Mouse (Mus musculus): Measurements from ENCODE around the gene Prc1. TPM values are rescaled to one million over a fixed set of nuclear protein-coding genes. Genes with fewer than 3 reads are reported as not detected.

Gene Prc1
- polyA plus RNA-seq, 1 experiment from 2014 or later = 253 TPM

DNA sequence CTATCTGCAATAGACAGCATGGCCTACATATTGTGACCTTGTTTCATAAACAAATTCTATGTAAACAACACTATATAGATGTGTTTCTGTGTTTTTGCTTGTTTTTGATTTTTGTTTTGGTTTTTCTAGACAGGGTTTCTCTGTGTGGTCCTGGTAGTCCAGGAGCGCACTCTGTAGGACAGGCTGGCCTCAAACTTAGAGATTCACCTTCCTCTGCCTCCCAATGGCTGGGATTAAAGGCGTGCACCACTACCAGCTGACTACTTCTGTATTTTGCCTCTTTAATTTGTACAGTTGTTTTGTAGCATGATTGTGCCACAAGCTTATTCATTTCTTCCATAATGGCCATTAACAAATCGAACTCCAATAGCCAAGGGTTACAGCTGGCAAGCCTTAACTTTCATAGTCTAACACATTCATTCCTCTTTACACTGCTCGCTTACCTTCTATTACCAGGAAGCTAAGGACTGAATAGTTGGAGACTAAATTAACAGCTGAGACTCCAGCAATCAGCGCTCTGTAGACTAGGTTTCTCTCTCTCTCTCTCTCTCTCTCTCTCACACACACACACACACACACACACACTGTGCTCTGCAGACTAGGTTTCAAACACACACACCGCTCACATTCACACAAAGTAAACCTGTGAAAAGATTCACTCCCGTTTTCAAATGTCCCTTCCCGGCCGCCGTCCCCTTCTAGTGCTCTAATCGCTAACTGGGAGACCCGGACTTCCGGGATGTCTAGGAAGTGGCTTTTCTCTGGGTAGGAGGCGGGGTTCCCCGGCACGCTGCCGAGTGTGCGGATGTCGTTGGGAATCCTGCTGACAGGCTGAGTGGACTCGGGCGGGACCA is 25.1 kb upstream of the Prc1 start, which contains the start of gene Vps33b:
Gene Vps33b, plus strand, starts transcription at position 753 of the 854 bp plus-strand sequence.
- 4% methylated on average over 21 of the region's 21 CpGs for WGBS
- Histone ChIP-seq H3K27ac (replicated peaks) (peak within 1 kb of the TSS; percentile 86), H3K9me3 (replicated peaks) (peaks cover 9% of the 10 kb centered on the region), H3K4me1 (peaks cover 23% of the 10 kb centered on the region), H3K4me3 (peak within 1 kb of the TSS; percentile 91), H3K36me3 (peaks cover 50% of the 10 kb centered on the region), H3K27me3 (ENCODE audit: low read depth, poor library complexity, severe bottlenecking) (no peaks in the 10 kb centered on the region)
- DNase-seq (ENCODE audit: low spot score) = peak; percentile 94

- Histone ChIP-seq H3K27me3 (ENCODE audit: low read depth, poor library complexity, severe bottlenecking) (no peaks in the 10 kb centered on the region), H3K9me3 (replicated peaks) (peaks cover 16% of the 10 kb centered on the region), H3K36me3 (peaks cover 50% of the 10 kb centered on the region), H3K4me1 (peaks cover 23% of the 10 kb centered on the region), H3K4me3 (peak overlapping the region; percentile 91), H3K27ac (replicated peaks) (peak overlapping the region; percentile 86)
- WGBS = under 1% methylated on average over 23 of the region's 23 CpGs
- no peak for DNase-seq (ENCODE audit: low spot score)
These were observed 24.4 kb upstream of the Prc1 start for GRCm38 (mm10) chr7:80269751-80270255.

GRCm38 (mm10) chr7:80273456-80273855 is 20.8 kb upstream of the Prc1 start:
- Histone ChIP-seq H3K27me3 (ENCODE audit: low read depth, poor library complexity, severe bottlenecking) (no peaks in the 10 kb centered on the region), H3K27ac (replicated peaks) (no peak overlapping the region), H3K36me3 (peaks cover 60% of the 10 kb centered on the region), H3K9me3 (replicated peaks) (peaks cover 22% of the 10 kb centered on the region), H3K4me3 (no peak overlapping the region), H3K4me1 (peaks cover 21% of the 10 kb centered on the region)
- 94% methylated on average over 2 of the region's 2 CpGs for WGBS
- no peak for DNase-seq (ENCODE audit: low spot score)

DNA sequence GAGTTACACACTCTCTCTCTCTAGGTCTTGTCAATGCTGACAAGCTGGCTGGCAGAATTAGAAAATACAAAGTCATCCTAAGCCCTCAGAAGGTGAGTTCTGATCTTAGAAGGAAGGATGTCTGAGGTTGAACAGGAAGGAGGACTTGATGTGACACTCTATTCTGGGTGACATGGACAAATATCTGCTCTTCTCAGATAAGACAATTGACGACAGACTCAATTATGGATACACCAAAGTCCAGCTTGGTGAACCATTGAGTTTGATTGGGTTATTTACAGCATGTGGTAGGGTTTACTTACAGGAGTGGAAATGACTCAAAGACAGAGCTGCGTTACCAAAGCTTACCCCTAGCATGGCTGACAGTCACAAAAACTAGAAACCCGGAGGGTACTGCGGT is 17.9 kb upstream of the Prc1 start:
- peaks cover 89% of the 10 kb centered on the region for H3K36me3 ChIP-seq
- no peak for DNase-seq (ENCODE audit: low spot score)
- 93% methylated on average over 4 of the region's 4 CpGs for WGBS

GRCm38 (mm10) chr7:80280032-80280431 is 14.2 kb upstream of the Prc1 start:
- Histone ChIP-seq H3K4me1 (no peaks in the 10 kb centered on the region), H3K27ac (replicated peaks) (no peak overlapping the region), H3K36me3 (peaks cover 91% of the 10 kb centered on the region), H3K9me3 (replicated peaks) (peaks cover 4% of the 10 kb centered on the region), H3K27me3 (ENCODE audit: low read depth, poor library complexity, severe bottlenecking) (no peaks in the 10 kb centered on the region), H3K4me3 (no peak overlapping the region)
- DNase-seq (ENCODE audit: low spot score) = no peak
- 84% methylated on average over 10 of the region's 10 CpGs for WGBS

More for the DNA sequence above, 17.9 kb upstream of the Prc1 start:
- peaks cover 22% of the 10 kb centered on the region for H3K9me3 ChIP-seq (replicated peaks)
- H3K4me1 ChIP-seq = no peaks in the 10 kb centered on the region
- H3K27ac ChIP-seq (replicated peaks) = no peak overlapping the region
- no peaks in the 10 kb centered on the region for H3K27me3 ChIP-seq (ENCODE audit: low read depth, poor library complexity, severe bottlenecking)
- no peak overlapping the region for H3K4me3 ChIP-seq

DNA sequence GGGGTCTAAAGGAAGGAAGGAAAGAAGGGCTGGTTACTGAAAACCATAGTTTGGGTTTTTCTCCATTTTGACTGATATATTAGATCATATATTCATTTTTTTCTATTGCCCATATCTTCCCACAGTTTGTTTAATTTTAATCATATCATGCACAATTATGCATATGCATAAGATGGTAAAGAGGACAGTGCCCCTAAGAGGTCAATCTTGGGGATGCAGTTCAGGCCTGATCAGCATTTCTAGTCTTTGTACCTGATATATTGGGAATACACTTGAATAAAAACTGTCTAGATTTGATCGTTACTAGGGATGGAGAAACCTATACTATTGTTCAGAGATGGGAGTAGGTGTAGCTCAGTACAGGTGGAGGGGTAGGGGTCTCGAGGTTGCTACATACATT is 13.3 kb upstream of the Prc1 start:
- H3K27ac ChIP-seq (replicated peaks) = no peak overlapping the region
- H3K4me3 ChIP-seq = no peak overlapping the region
- H3K36me3 ChIP-seq = peaks cover 92% of the 10 kb centered on the region
- no peaks in the 10 kb centered on the region for H3K27me3 ChIP-seq (ENCODE audit: low read depth, poor library complexity, severe bottlenecking)
- no peaks in the 10 kb centered on the region for H3K9me3 ChIP-seq (replicated peaks)
- no peak for DNase-seq (ENCODE audit: low spot score)
- H3K4me1 ChIP-seq = no peaks in the 10 kb centered on the region
- WGBS = 90% methylated on average over 2 of the region's 2 CpGs

GRCm38 (mm10) chr7:80281646-80282045 is 12.6 kb upstream of the Prc1 start:
- 88% methylated on average over 3 of the region's 3 CpGs for WGBS
- Histone ChIP-seq H3K36me3 (peaks cover 92% of the 10 kb centered on the region), H3K9me3 (replicated peaks) (no peaks in the 10 kb centered on the region), H3K4me3 (no peak overlapping the region), H3K4me1 (no peaks in the 10 kb centered on the region), H3K27me3 (ENCODE audit: low read depth, poor library complexity, severe bottlenecking) (no peaks in the 10 kb centered on the region), H3K27ac (replicated peaks) (no peak overlapping the region)
- DNase-seq (ENCODE audit: low spot score) = no peak

DNA sequence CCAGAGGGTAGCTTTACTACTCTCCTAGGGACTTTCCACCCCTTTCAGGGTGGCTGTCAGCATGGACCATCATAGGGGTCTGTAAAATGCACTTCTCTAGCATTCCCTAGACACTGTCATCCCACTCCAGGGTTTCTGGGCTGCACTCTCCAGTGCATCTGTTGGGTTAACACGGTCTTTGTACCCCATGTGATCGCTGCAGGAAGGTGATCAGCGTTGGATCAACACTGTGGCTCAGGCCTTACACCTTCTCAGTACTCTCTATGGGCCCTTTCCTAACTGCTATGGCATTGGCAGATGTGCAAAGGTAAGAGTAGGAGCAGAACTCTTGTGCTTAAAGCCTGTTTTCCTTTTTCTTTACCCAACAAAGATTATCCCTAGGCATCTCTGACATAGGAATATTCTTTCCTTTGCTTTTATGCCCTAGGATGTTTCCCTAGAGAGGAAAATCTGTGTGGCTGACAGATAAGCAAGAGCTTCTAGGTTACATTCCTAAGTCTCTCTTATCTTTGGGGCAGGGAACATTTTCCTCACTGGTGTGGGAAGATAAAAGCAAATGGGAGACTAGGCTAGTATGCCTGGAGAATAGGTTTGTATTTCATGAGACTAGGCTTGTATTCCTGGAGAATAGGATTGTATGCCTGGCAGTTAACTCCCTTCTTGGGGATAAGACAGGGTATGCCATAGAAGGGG is 10.9 kb upstream of the Prc1 start:
- Histone ChIP-seq H3K4me3 (no peak overlapping the region), H3K4me1 (no peaks in the 10 kb centered on the region), H3K27ac (replicated peaks) (no peak overlapping the region), H3K36me3 (peaks cover 92% of the 10 kb centered on the region), H3K27me3 (ENCODE audit: low read depth, poor library complexity, severe bottlenecking) (no peaks in the 10 kb centered on the region), H3K9me3 (replicated peaks) (no peaks in the 10 kb centered on the region)
- 91% methylated on average over 3 of the region's 3 CpGs for WGBS
- DNase-seq (ENCODE audit: low spot score) = no peak

DNA sequence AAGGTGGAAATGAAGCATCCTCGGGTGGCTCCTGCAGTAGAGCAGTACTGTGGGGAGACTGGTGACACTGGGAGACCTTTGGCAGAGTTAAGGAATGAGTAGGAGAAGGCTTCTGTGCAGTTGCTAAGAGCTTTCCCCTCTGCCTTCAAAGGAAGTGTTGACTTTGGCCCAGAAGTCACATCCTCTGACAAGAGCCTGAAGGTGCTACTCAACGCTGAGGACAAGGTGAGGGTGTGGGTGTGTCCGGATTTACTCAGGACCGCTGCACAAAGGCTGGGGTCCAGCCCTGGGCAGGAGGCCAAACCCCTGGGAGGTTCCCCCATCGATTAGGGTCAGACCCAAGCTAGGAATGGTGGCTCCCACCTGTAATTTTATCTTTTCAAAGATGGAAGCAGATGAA is 9.9 kb upstream of the Prc1 start:
- Histone ChIP-seq H3K27ac (replicated peaks) (no peak overlapping the region), H3K36me3 (peaks cover 89% of the 10 kb centered on the region), H3K4me1 (no peaks in the 10 kb centered on the region), H3K27me3 (ENCODE audit: low read depth, poor library complexity, severe bottlenecking) (no peaks in the 10 kb centered on the region), H3K4me3 (no peak overlapping the region), H3K9me3 (replicated peaks) (no peaks in the 10 kb centered on the region)
- 94% methylated on average over 5 of the region's 5 CpGs for WGBS
- DNase-seq (ENCODE audit: low spot score) = no peak

- Histone ChIP-seq H3K36me3 (peaks cover 89% of the 10 kb centered on the region), H3K4me3 (no peak overlapping the region), H3K9me3 (replicated peaks) (no peaks in the 10 kb centered on the region), H3K4me1 (no peaks in the 10 kb centered on the region), H3K27me3 (ENCODE audit: low read depth, poor library complexity, severe bottlenecking) (no peaks in the 10 kb centered on the region), H3K27ac (replicated peaks) (no peak overlapping the region)
- WGBS = 92% methylated on average over 6 of the region's 6 CpGs
- DNase-seq (ENCODE audit: low spot score) = no peak
These were observed 8.5 kb upstream of the Prc1 start for GRCm38 (mm10) chr7:80285725-80286124.

- no peak for DNase-seq (ENCODE audit: low spot score)
- no peaks in the 10 kb centered on the region for H3K4me1 ChIP-seq
- H3K36me3 ChIP-seq = peaks cover 89% of the 10 kb centered on the region
- no peak overlapping the region for H3K4me3 ChIP-seq
- 88% methylated on average over 10 of the region's 10 CpGs for WGBS
- H3K27me3 ChIP-seq (ENCODE audit: low read depth, poor library complexity, severe bottlenecking) = no peaks in the 10 kb centered on the region
- no peak overlapping the region for H3K27ac ChIP-seq (replicated peaks)
- no peaks in the 10 kb centered on the region for H3K9me3 ChIP-seq (replicated peaks)
These were observed 6.5 kb upstream of the Prc1 start for GRCm38 (mm10) chr7:80287736-80288135.

GRCm38 (mm10) chr7:80294764-80295648 is 756 bp downstream of the Prc1 start:
- peaks cover 39% of the 10 kb centered on the region for H3K4me1 ChIP-seq
- peak overlapping the region; percentile 89 for H3K27ac ChIP-seq (replicated peaks)
- H3K27me3 ChIP-seq (ENCODE audit: low read depth, poor library complexity, severe bottlenecking) = no peaks in the 10 kb centered on the region
- WGBS = 11% methylated on average over 37 of the region's 37 CpGs
- H3K36me3 ChIP-seq = peaks cover 61% of the 10 kb centered on the region
- no peaks in the 10 kb centered on the region for H3K9me3 ChIP-seq (replicated peaks)
- no peak for DNase-seq (ENCODE audit: low spot score)
- H3K4me3 ChIP-seq = peak overlapping the region; percentile 79
